Mouse (Mus musculus) neural tube, embryonic 15.5 days (tissue): Measurements from ENCODE around the gene Proser1. TPM values are rescaled to one million over a fixed set of nuclear protein-coding genes. Genes with fewer than 3 reads are reported as not detected.

Experiments used
- ATAC-seq: fragments of 200-750 bp; cut with Nextera tagmentation; 2 replicates; pipeline ENCODE4 v1.8.0; 2017; ENCODE audit warnings: mild to moderate bottlenecking, moderate TSS enrichment, moderate library complexity; ENCODE audit not compliant: low FRiP score
- H3K27ac ChIP-seq: fragments of 300-500 bp; sonication (generic); replicated peaks from 2 replicates; pipeline ENCODE4 v1.5.1; 2015; ENCODE audit warnings: mild to moderate bottlenecking, inconsistent platforms
- H3K27me3 ChIP-seq: fragments of 300-500 bp; sonication (generic); replicated peaks from 2 replicates; pipeline ENCODE4 v1.6.1; 2015; ENCODE audit warnings: inconsistent platforms
- H3K36me3 ChIP-seq: fragments of 300-500 bp; sonication (generic); 2 replicates; pipeline ENCODE4 v1.6.1; 2015; ENCODE audit warnings: inconsistent platforms
- H3K4me1 ChIP-seq: fragments of 300-500 bp; sonication (generic); 2 replicates; pipeline ENCODE4 v1.6.1; 2015; ENCODE audit warnings: inconsistent platforms
- H3K4me2 ChIP-seq: fragments of 300-500 bp; sonication (generic); 2 replicates; pipeline ENCODE4 v1.6.1; 2015; ENCODE audit warnings: inconsistent platforms, mild to moderate bottlenecking, moderate library complexity
- H3K4me3 ChIP-seq: fragments of 300-500 bp; sonication (generic); replicated peaks from 2 replicates; pipeline ENCODE4 v1.5.1; 2015; ENCODE audit warnings: mild to moderate bottlenecking, inconsistent platforms
- H3K9ac ChIP-seq: fragments of 300-500 bp; sonication (generic); replicated peaks from 2 replicates; pipeline ENCODE4 v1.6.1; 2015; ENCODE audit warnings: mild to moderate bottlenecking, inconsistent platforms
- H3K9me3 ChIP-seq: fragments of 300-500 bp; sonication (generic); replicated peaks from 2 replicates; pipeline ENCODE4 v1.6.1; 2016; ENCODE audit warnings: inconsistent platforms
- WGBS: fragments of 180-500 bp; shearing (Covaris S2); methylation state at CpG from one replicate; pipeline ENCODE4 v1.1.7; 2015; ENCODE audit warnings: mixed read lengths; 5-methylcytosine and 5-hydroxymethylcytosine counted together
- polyA plus RNA-seq: library from polyadenylated mRNA; unstranded; fragments of >200 nt; fragmentation: Nextera tagmentation; extraction: Ambion mirVana; gene quantifications from 2 replicates; pipeline ENCODE4 v1.2.1, GENCODE M21; 2015

Proser1 gene
- polyA plus RNA-seq, 1 experiment from 2014 or later: 16.6 TPM

DNA sequence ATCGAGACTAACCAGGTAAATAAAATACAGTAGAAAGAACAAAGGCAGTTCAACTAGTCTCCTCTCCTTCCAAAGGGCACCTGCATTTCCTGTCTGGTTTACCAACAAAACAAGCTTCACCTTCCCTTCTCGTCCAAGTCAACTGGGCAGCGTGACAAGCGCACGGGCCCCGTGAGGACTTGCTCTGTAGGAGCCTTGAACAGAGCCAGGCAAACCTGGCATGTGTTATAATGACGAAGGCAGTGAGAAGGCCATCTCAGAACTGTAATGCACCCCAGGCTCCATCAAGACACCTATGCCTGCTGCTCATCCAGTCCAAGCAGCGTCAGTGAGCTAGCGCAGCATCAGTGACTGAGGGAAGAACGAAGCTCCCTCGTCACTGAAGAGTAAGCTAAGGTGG is 12.8 kb upstream of the Proser1 start:
- H3K27me3 ChIP-seq: no peaks in the 10 kb centered on the region
- WGBS: 95% methylated on average over 11 of the region's 11 CpGs
- no peak overlapping the region for H3K27ac ChIP-seq
- H3K4me3 ChIP-seq: no peak overlapping the region
- H3K9ac ChIP-seq: no peak overlapping the region
- no peak overlapping the region for H3K4me2 ChIP-seq
- H3K9me3 ChIP-seq: no peaks in the 10 kb centered on the region
- 0 out of 2 replicates have a peak, but pooled peaks cover 3% of the 10 kb centered on the region for H3K4me1 ChIP-seq
- H3K36me3 ChIP-seq: peaks cover 57% of the 10 kb centered on the region
- ATAC-seq: no peak

DNA sequence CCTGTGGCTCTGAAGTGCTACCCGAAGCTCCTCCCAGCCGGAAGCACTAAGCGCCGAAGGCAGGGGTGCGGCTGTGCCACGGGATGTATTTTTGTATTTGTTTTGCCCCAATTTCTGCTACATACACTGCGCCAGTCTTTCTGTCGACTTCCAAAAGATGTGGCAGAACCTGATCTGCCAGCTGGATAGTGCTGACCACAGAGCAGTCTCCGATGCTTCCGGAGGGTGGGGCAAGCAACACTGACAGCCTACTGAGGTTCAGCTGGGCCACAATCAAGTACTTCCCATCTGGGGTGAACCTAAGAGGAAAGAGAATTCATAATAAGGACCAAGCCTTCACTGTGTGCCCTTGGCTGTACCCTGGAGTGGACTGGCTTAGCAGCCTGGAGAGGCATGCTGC is 11.1 kb upstream of the Proser1 start:
- H3K4me2 ChIP-seq: no peak overlapping the region
- no peak overlapping the region for H3K27ac ChIP-seq
- H3K9me3 ChIP-seq: no peaks in the 10 kb centered on the region
- H3K4me1 ChIP-seq: 0 out of 2 replicates have a peak, but pooled peaks cover 3% of the 10 kb centered on the region
- peaks cover 74% of the 10 kb centered on the region for H3K36me3 ChIP-seq
- 95% methylated on average over 10 of the region's 10 CpGs for WGBS
- no peak for ATAC-seq
- no peak overlapping the region for H3K4me3 ChIP-seq
- no peaks in the 10 kb centered on the region for H3K27me3 ChIP-seq
- H3K9ac ChIP-seq: no peak overlapping the region

GRCm38 (mm10) chr3:53453346-53453745 is 10.1 kb upstream of the Proser1 start:
- H3K27me3 ChIP-seq: no peaks in the 10 kb centered on the region
- H3K9me3 ChIP-seq: no peaks in the 10 kb centered on the region
- no peak for ATAC-seq
- no peaks in the 10 kb centered on the region for H3K4me1 ChIP-seq
- 97% methylated on average over 7 of the region's 7 CpGs for WGBS
- no peak overlapping the region for H3K4me2 ChIP-seq
- no peak overlapping the region for H3K27ac ChIP-seq
- H3K9ac ChIP-seq: no peak overlapping the region
- H3K36me3 ChIP-seq: peaks cover 84% of the 10 kb centered on the region
- no peak overlapping the region for H3K4me3 ChIP-seq

- no peak for ATAC-seq
- H3K4me2 ChIP-seq: no peak overlapping the region
- no peaks in the 10 kb centered on the region for H3K4me1 ChIP-seq
- H3K4me3 ChIP-seq: no peak overlapping the region
- 94% methylated on average over 6 of the region's 6 CpGs for WGBS
- H3K9ac ChIP-seq: no peak overlapping the region
- H3K27me3 ChIP-seq: no peaks in the 10 kb centered on the region
- peaks cover 87% of the 10 kb centered on the region for H3K36me3 ChIP-seq
- H3K9me3 ChIP-seq: no peaks in the 10 kb centered on the region
- no peak overlapping the region for H3K27ac ChIP-seq
Measured at GRCm38 (mm10) chr3:53454005-53454404, 9.5 kb upstream of the Proser1 start.

- no peak for ATAC-seq
- Histone ChIP-seq H3K4me2 (no peak overlapping the region), H3K27ac (no peak overlapping the region), H3K4me3 (no peak overlapping the region), H3K9ac (no peak overlapping the region), H3K9me3 (no peaks in the 10 kb centered on the region), H3K4me1 (no peaks in the 10 kb centered on the region), H3K27me3 (no peaks in the 10 kb centered on the region), H3K36me3 (peaks cover 88% of the 10 kb centered on the region)
- 96% methylated on average over 6 of the region's 6 CpGs for WGBS
Measured at GRCm38 (mm10) chr3:53454561-53454960, 8.9 kb upstream of the Proser1 start.

- Histone ChIP-seq H3K27ac (no peak overlapping the region), H3K36me3 (peaks cover 90% of the 10 kb centered on the region), H3K9me3 (no peaks in the 10 kb centered on the region), H3K9ac (no peak overlapping the region), H3K27me3 (no peaks in the 10 kb centered on the region), H3K4me2 (no peak overlapping the region), H3K4me1 (0 out of 2 replicates have a peak, but pooled peaks cover 3% of the 10 kb centered on the region), H3K4me3 (no peak overlapping the region)
- ATAC-seq: no peak
- 86% methylated on average over 7 of the region's 7 CpGs for WGBS
Measured at GRCm38 (mm10) chr3:53454984-53455383, 8.5 kb upstream of the Proser1 start.

DNA sequence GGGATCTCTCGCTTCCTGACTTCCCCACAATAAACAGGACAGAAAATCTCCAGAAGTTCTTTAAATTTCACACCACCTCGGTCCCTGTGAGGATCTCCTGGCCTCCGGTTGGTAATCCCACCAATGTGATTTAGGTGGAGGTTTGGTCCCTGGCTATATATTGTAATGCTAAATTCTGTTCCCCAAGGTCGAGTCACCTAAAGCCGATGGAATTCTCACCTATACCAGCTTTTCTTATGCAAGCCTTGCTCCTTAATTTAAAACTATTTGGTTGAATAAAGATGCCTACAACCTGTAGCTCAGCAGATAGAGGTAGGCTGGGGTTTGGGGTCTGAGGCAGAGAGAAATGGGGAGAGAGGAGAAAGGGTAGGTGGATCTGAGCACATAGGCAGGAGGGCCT is 5.7 kb upstream of the Proser1 start:
- no peak overlapping the region for H3K27ac ChIP-seq
- no peaks in the 10 kb centered on the region for H3K27me3 ChIP-seq
- H3K9me3 ChIP-seq: no peaks in the 10 kb centered on the region
- no peak overlapping the region for H3K9ac ChIP-seq
- peaks cover 74% of the 10 kb centered on the region for H3K36me3 ChIP-seq
- WGBS: 72% methylated on average over 5 of the region's 5 CpGs
- H3K4me3 ChIP-seq: no peak overlapping the region
- no peak for ATAC-seq
- H3K4me2 ChIP-seq: no peak overlapping the region
- H3K4me1 ChIP-seq: peaks cover 18% of the 10 kb centered on the region

GRCm38 (mm10) chr3:53460106-53460505 is 3.4 kb upstream of the Proser1 start:
- H3K9ac ChIP-seq: no peak overlapping the region
- H3K9me3 ChIP-seq: no peaks in the 10 kb centered on the region
- 91% methylated on average over 9 of the region's 9 CpGs for WGBS
- H3K27ac ChIP-seq: no peak overlapping the region
- H3K4me2 ChIP-seq: no peak overlapping the region
- H3K4me3 ChIP-seq: no peak overlapping the region
- H3K36me3 ChIP-seq: peaks cover 50% of the 10 kb centered on the region
- ATAC-seq: no peak
- H3K27me3 ChIP-seq: no peaks in the 10 kb centered on the region
- H3K4me1 ChIP-seq: peaks cover 27% of the 10 kb centered on the region

DNA sequence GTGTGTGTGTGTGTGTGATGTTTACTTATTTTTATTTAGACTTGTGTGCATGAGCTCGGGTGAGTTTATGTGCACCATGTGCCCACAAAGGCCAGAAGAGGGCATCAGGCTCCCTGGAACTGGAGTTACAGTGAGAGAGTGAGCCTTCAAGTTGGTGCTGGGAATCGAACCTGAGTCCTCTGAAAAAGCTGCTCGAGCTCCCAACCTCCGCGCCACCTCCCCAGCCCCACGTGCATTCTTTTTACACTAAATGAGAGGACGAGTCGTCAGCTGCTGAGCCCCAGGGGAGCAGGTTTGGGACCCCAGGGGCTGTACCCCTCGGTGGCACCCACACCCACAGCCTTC is 793 bp upstream of the Proser1 start:
- Histone ChIP-seq H3K4me2 (peak overlapping the region; percentile 80), H3K4me1 (peaks cover 53% of the 10 kb centered on the region), H3K4me3 (peak overlapping the region; percentile 60), H3K27me3 (no peaks in the 10 kb centered on the region), H3K9me3 (no peaks in the 10 kb centered on the region), H3K27ac (peak overlapping the region; percentile 93), H3K36me3 (peaks cover 26% of the 10 kb centered on the region), H3K9ac (peak overlapping the region; percentile 62)
- 8% methylated on average over 9 of the region's 9 CpGs for WGBS
- ATAC-seq: no peak; the same call in 1 of the 2 replicates

DNA sequence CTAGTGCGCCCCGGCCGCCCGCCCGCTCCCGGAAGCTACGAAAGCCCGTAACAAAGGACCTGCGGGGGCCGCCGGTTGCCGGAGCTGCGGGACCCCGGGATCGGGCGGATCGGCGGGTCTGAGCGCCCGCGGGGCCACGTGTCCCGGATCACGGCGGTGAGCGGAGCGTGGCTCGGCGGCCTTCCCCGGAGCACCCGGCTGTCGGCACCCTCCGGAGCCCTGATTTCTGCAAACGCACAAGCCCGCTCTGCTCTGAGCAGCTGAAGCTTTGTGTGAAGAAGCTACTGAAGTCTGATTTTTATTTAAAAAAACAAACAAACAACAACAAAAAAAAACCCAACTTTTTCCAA is 274 bp downstream of the Proser1 start:
- Histone ChIP-seq H3K4me2 (peak overlapping the region; percentile 88), H3K27ac (peak overlapping the region; percentile 93), H3K4me1 (peaks cover 60% of the 10 kb centered on the region), H3K27me3 (no peaks in the 10 kb centered on the region), H3K9ac (peak overlapping the region; percentile 84), H3K4me3 (peak overlapping the region; percentile 60), H3K9me3 (no peaks in the 10 kb centered on the region), H3K36me3 (peaks cover 17% of the 10 kb centered on the region)
- under 1% methylated on average over 35 of the region's 35 CpGs for WGBS
- peak; percentile 63 for ATAC-seq

- H3K4me1 ChIP-seq: peaks cover 63% of the 10 kb centered on the region
- H3K9me3 ChIP-seq: no peaks in the 10 kb centered on the region
- peaks cover 20% of the 10 kb centered on the region for H3K36me3 ChIP-seq
- WGBS: 0% methylated on average over 20 of the region's 20 CpGs
- no peaks in the 10 kb centered on the region for H3K27me3 ChIP-seq
- peak overlapping the region; percentile 88 for H3K4me2 ChIP-seq
- peak overlapping the region; percentile 84 for H3K9ac ChIP-seq
- H3K4me3 ChIP-seq: peak overlapping the region; percentile 60
- no peak for ATAC-seq
- peak overlapping the region; percentile 93 for H3K27ac ChIP-seq
Measured at GRCm38 (mm10) chr3:53464146-53464698, 756 bp downstream of the Proser1 start.

- peak overlapping the region; percentile 28 for H3K4me3 ChIP-seq
- peaks cover 16% of the 10 kb centered on the region; the same call in 1 of the 2 replicates for H3K36me3 ChIP-seq
- WGBS: 48% methylated on average over 6 of the region's 6 CpGs
- H3K9me3 ChIP-seq: no peaks in the 10 kb centered on the region
- H3K4me1 ChIP-seq: peaks cover 60% of the 10 kb centered on the region
- no peak for ATAC-seq
- H3K27ac ChIP-seq: no peak overlapping the region
- H3K27me3 ChIP-seq: no peaks in the 10 kb centered on the region
- peak overlapping the region; percentile 88 for H3K4me2 ChIP-seq
- peak overlapping the region; percentile 30; the same call in 1 of the 2 replicates for H3K9ac ChIP-seq
Measured at GRCm38 (mm10) chr3:53465330-53465729, 1.9 kb downstream of the Proser1 start.
